Mouse (Mus musculus): ENCODE measurements around the gene Adgrl3.

Adgrl3 gene

DNA sequence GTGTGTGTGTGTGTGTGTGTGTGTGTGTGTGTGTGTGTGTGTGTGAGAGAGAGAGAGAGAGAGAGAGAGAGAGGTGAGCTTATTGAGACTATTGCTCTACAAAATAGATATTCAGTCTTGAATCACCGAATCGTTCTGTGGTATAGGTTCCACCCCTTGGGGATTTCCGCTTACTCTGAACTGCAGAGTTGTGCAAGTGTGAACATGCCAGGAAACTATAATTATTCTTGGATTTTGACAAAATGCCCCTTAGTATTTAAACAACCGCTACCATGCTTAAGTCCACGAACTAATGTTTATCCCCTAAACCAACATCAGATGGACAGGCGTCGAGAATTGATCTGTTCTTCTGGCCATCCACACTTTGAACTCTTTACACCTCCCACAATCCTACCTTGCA lies 57.1 kb downstream of the Adgrl3 start:
- DNase-seq = no peak

DNA sequence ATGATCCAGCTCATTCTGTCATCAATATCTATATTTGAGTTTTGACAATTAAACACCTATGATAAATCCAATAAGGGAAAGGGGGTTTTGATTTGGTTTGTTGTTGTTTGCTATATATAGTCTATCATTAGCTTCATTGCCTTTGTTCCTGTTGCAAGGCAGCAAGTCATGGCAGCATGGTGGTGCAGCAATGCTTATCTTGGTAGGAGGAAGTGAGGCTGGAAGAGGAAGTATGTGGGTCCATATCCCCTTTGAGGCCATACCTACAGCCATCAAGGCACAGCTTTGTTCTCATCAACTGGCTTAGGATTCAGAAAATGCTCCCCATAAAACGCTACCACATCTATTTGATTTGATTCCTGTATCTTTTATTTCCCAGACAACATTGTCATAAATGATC lies 58.1 kb downstream of the Adgrl3 start:
- DNase-seq = no peak

DNA sequence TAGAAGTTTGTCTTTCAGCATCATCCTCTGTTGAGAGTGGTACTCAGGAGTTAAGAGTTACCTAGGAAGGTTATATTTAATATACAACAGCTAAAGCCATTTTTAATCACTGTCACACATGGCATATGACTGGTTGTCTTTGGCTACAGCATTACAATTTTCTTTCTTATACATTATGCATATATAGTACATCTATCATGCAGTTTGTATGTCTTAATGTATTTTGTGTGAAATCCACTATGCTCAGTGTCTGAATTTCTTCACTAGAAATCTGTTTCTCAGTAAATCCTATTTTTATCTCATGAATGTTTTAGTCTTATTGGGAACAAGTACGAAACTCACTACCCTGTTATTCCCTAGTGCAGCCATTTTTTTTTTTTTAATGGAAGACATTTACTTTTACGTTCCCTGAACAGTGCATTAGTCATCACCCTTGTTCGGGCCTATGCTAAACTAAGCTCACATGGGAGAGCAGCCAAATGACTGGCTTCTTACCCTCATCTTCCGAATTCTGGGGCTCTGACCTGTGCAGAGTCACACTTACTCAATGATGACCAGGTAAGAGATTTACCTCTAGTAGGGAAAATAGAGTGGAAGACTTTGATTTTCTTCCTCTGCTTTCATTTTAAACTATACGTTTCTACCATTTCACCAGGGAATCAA lies 63.9 kb downstream of the Adgrl3 start:
- no peak for DNase-seq

DNA sequence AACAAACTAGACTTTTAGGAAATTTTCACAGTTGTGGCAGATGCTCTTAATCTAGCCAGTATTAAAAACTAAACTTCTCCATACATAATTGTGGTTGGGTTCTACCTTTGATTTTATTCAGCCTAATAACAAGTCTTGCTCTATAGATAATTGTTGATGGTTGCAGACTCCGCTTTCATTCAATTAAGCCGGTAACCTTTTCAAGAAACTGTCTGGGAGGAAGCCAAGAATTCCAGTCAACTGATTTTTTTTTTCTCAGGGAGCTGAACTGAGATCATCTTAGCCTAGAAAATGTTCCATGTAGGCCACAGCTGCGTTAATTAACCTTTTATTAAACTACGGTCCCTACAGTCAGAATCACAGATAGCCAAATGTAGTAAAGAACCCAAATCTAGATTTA lies 65.2 kb downstream of the Adgrl3 start:
- no peak for DNase-seq

DNA sequence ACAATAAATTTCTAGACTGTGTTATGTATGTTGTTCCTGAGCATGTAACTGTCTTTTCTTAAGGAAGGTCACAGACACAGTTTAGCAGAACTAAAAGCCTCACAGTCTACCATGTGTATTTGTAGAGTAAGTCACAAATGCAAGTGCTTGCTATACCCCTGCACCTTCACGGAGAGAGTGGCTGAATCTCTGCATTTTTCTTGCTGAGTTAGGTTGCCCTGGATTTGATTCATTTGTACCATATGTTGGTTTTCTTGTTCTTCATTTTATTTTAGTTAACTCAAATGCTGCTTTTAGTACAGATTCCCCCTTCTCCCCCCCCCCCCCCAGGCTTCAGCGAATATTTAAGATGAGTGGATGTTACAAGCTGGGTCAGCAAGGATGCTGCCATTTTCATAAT lies 68.7 kb downstream of the Adgrl3 start:
- no peak for DNase-seq

DNA sequence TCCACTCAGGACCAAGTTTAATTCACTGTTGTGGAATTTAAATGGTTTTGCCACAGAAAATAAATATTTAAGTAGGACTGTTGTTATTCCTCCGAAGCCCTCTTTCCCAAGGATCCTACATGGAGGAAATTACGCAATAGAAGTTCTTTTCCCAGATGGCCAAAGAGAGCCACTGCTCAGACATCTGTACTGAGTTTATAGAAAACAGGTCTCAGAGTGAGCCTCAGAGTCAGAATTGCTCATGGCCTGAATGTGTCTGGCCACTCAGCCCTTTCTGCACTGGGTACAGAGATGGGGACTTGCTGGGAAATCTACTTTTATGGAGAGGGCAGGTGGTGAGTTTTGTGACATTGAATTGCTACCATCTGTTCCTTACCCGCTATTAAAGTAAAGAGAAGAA lies 74.7 kb downstream of the Adgrl3 start:
- no peak for DNase-seq

DNA sequence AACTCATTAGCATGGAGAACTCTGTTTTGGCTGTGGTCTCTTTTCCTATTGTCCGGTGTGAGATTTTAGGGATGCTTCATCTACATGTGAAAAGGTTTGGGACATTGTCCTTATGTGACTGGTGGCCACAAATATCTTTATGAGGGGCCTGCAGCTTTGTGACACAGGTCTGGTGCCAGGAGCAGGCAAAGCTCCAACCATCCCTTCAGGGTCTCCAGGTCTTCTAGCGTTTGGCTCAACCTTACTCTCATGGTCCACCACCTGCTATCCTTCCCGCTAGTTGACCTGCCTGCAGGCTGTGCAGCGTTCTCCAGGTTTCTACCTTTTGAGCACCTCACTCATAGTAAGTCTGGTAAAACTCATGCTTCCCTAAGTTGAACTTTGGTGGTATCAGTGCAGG lies 77.2 kb downstream of the Adgrl3 start:
- DNase-seq = no peak

DNA sequence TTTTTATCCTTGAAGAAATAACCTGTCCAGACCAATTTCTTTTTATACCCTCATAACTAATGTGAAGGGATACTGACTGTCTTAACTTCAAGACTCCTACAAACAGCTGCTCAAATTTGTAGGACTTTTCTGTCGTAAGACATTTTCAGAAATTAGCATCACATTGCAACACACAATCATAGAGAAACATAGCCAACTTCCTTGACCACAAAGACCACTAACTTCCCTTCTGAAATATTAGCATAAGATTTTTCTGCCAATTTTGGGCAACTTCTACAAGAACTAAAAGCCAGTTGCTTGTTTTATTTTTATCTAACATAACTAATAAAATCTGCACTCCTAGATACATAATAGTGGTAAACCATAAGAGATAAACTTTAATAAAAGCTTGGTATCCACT lies 87.5 kb downstream of the Adgrl3 start:
- DNase-seq = no peak

DNA sequence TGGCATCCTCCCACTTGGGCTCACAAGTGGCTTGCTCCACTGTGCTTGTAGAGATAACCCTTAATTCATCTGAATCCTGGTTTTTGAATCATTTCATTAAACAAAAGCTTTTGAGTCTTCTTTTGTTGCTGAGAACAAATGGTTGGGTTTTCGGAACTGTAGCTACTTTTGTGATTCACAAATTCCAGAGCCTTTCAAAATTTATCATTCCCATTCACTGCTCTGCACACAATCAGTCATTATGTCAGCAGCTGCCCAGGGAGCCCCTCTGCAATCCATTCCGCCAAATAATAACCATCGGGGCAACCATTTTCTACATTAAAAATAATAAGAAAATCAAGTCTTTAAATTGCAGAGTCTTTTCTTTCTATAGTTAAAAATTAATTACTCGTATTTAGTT lies 104.5 kb downstream of the Adgrl3 start:
- no peak for DNase-seq

DNA sequence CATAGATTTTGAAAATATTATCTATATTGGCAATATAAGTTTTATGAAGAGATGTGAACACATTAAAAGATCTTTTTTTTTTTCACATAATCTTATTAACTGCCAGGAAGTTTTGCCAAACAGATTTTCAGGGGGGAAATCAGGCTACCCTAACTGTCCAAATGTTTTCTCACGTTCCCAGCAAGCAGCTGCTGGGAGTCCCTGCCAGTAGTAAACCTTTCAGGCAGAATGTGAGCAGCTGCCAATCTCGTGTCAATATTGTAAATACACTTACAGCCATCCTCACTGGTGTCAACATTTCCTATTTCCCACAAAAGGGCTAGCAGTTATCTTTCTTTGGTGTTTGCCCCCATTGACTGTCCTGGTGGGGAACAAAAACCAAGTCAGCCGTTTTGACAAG lies 107.7 kb downstream of the Adgrl3 start:
- no peak for DNase-seq

DNA sequence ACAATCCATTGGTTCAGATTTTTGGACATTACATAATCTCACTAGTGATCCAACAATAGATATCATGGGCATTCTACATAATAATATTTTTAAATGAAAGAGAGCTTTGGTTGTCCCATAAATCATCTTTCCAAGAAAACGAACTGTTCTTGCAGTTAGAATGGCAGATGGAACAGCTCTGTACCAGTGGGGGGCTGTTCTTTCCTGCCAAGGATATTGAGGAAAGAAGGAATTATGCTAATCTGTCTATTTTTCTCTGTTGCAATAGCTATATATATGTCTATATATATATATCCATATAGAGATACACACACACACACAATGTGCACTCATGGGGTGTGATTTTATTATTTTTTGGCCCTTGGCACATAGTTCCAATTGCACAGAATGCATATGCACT lies 116.5 kb downstream of the Adgrl3 start:
- no peak for DNase-seq

DNA sequence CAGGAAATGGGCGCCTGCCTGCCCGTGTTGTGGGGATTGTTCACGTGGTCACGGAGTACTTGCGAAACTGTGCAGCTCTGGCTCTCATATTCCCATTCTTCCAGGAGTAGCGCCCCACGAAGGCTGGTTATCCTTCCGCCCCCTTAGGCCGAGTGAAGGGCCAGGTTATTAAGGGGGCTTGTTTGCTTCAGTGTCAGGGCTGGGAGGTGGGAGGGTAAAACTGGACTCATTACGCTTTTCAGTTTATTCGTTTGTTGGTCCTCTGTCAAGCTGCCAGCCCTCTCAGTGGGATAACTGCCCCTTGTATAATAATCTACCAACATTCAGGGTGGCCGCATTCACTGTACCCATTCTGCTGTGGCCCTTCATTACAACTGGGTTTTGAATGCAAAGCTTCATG lies 135.9 kb downstream of the Adgrl3 start:
- no peak for DNase-seq

DNA sequence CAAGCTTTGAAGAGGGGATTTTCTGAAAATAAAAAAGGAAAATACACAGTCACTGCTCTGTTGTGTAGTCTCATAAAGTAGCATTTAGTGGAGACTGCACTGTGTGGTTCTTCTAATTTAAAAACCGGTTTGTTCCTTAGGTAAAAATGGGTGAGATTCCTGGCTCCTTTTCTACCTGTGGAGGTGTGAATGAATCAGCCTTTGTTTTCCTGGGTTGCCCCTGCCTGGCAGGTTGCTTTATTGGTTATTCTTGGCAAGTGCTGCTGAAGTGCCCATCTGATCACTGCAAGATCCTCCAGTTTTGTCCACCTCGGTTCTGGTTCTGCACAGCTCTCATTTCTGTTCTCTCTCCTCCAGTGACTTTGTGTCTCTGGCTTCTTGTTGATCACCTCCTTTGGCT lies 136.3 kb downstream of the Adgrl3 start:
- no peak for DNase-seq

DNA sequence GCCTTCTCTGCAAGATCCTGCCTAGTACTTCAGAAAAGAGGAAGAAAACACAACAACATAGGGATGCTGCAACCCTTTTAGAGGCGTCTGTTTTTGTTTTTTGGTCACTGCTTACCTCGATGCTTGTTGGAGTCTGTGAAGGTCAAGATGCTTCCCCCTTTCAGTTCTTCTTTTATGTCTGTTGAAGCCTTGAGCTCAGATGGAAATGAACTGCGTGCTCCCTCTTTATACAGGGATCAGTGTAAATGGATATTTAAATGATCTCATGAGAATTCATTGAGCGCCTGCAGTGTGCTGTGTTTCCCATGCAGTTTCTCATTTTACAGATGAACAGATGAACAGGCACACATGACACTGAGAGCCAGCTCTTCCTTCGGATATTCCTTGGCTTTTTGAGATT lies 136.9 kb downstream of the Adgrl3 start:
- DNase-seq = no peak

DNA sequence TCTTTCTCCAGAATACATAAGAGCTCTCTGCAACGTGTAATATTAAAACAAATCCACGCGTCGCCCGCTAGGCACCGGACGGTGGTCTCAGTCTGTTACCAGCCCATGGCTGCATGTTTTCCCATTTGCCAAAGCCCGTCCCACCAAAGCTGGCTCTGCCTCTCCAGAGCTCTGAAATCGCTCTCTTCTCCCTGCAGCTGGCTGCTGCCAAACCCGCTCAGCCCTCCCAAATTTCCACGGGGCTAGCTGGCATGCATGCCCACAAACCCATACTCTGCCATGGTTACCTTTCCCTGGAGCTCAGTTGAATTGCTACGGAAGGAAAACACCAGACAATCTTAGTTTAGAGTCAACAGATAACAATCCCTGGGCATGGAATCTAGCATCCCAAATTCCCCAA lies 139.1 kb downstream of the Adgrl3 start:
- no peak for DNase-seq

DNA sequence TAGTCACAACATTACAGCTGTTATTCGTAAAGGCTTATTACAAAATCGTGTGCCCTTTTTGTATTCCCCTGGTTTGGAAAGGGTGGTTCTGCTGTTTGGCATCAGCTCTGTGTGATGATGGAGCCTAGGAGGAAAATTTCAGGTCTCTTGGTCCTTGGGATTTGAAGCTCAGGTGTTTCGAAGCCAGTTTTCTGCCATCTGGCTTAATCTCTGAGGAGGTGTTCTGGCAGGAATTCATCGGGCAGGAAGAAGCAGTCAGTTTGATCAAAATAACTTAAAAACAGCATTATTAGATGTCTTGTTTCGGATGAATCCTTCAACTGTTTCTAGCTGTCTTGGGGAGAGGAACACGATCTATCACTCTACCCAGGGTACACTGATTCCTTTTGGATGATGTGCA lies 140.5 kb downstream of the Adgrl3 start:
- no peak for DNase-seq

DNA sequence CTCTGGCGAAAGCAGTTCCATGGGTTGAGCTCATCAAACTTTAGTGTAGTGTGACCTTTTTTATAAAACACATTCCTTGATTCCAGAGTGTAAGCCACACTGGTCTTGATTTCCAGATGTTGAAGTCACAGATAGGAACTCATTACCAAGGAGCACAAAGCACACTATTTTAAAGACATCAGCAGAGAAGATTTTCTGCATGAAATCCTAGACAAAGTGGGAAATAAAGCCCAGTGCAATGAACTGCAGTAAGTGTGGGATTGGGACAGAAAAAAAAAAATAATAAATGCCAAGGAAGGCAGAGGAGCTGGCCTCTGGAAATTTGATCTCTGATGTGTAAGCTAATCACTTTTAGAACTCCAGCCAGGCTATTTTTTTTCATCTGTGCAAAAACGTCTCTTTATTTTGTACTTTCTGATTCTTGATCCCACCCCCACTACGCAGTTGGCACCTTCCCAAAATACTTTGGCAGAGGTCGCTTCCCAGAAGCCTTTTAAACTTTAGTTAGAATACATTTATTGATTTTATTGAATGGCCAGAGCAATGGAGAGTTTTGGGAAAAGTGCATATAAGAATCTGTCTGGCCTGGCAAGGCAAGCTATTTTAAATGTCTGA lies 169.0 kb downstream of the Adgrl3 start:
- no peak for DNase-seq

DNA sequence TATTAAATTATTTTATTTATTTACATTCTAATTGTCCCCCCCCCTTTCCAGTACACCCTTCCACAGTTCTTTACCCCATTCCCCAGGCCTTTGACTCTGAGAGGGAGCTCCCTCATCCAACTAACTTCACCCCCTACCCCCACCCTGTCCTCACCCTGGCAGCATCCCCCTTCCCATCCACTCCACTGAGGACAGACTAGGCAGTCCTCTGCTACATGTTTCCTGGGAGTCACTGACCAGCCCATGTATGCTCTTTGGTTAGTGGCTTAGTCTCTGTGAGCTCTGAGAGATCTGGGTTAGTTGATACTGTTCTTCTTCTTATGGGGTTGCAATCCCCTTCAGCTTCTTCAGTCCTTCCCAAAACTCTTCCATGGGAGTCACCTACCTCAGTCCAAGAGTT lies 180.4 kb downstream of the Adgrl3 start:
- no peak for DNase-seq

DNA sequence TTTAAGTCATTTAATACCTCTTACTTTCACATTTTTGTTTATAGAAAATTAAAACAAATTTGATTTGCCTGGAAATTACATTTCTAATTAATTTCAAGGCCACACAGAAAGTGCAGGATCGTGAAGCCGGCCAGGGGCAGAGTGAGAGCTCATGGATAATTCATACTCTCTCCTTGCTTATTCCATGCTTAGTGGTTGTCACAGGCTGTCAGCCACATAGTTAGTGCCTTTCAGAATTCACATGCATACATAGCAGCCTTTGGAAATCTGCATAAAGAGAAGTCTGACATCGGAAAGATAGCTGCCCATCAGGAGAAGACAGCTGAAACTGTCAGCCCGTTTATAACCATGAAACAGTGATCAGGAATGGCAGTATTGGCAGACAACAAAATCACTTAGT lies 181.9 kb downstream of the Adgrl3 start:
- no peak for DNase-seq

DNA sequence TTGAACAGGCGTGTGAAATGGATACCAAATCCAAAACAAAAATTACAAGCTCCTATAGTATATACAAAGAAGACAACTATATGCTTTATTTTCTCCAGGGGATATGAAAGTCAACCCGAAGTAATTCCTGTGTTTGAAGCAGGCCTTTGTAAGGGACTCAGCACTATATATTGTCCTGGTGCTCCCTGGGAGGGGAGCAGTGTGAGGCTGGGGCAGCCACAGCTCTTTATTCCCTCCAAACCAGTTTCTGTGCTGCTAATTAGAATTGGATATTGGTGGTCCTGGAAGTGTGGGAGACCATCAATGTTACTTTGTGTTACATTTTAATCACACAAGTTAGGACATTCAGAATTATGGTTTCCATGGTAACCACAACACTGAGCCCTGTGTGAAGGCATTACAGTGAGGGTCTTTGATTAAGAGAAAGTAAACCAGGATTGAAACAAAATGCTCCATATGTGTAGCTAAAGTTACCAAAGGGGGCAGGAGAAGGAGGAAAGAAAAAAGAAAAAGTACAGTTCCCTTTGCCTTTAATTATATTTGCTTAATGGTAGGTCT lies 198.6 kb downstream of the Adgrl3 start:
- no peak for DNase-seq

DNA sequence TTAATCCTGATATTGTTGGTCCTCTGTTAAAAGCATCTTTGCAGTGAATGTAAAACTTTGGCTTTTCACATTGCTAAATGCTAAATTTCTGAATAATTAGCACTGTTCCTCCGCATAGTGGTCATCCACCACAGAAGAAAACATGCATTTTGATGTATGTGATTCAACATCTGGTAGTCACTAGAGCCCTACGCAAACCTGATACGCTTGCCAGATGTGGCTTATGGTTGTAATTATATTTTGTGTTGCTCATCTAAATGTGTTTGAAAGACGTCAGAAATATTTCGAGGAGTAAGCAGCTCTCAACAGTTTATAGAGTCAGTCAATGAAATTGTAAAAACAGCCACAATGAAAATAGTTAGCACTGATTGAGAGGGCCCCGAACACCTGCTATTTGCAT lies 204.5 kb downstream of the Adgrl3 start:
- no peak for DNase-seq

DNA sequence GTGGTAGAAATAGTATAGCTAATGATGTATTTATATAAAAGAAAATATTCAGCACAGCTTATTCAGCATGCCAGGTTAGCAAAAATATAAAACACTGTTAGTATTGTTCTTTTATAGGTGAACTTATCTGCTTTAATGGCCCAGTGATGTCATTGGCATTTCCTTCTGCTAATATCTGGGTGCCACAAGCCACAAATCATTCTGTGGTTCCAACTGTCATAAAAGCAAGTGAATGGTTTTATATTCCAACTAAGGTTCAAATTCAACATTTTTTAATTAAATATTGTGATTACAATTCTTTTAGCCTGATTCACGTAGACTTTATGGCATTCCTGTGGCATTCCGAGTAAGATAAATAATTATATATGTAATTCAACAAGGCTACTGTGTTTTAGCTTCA lies 205.5 kb downstream of the Adgrl3 start:
- DNase-seq = no peak

DNA sequence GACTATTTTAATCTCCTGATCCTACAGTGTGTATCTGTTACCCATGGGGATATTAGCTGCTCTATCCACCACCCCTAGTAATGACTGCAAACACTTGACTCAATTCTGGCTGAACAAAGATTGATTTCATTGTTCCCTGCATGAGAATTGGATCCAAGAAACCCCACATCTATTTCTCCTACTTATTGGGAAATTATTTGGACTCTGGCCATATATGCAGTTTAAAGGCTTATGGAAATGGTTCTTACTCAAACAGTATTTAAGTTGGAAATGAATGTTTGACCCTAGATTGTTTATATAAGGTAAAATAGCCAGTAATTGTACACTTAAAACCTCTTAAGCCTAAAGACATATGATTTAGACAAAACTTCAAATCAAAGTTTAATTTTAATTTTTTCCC lies 207.3 kb downstream of the Adgrl3 start:
- no peak for DNase-seq

DNA sequence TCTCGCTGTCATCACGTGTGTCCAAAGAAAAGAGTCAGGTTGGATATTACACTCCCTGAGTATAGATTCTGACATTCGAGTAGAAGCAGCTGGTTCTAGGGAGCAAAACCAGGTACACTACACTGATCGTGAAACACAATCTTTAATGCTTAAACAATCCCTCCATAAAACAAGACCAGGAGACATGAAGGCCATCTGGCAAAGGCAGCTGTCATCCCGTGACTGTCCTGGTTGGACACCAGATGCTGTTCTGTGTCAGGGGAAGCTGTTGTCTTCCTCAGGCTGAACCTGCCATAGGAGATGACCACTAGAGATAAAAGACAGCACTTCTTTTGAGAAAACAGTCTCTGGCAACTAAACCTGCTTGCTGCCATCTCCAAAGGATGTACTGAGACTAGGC lies 228.8 kb downstream of the Adgrl3 start:
- DNase-seq = no peak

DNA sequence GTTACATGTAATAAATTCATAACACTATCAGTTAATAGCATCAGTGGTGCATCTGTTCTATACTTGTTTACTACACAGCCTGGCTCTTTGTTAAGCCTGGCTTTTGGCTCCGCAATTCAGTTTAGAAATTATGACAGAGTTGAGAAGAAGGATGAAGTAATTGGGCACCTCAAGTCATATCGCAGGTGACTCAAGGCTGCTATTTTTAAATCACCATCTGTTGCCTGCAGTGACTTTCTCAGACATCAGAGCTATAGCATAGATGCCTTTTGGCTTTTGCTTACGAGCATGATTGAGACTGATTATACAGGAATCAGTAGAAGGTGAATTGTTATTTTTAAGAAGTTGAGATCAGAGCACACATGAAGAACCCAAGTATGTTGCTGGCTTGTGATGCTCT lies 236.2 kb downstream of the Adgrl3 start:
- no peak for DNase-seq

Measured in lung, adult 18-20 months (tissue).